Mouse (Mus musculus): ENCODE data around the gene Kdf1.

Kdf1 gene

GRCm38 (mm10) chr4:133557041-133557717, 38.4 kb downstream of the Kdf1 start:
- DNase-seq, result no peak

GRCm38 (mm10) chr4:133559846-133560245, 41.1 kb downstream of the Kdf1 start:
- no peak for DNase-seq

- DNase-seq, result no peak
Measured at GRCm38 (mm10) chr4:133561622-133562021, 42.9 kb downstream of the Kdf1 start.

- peak; percentile 79 for DNase-seq
Measured at GRCm38 (mm10) chr4:133563123-133563571, 44.4 kb downstream of the Kdf1 start.

- DNase-seq, result no peak
Measured at GRCm38 (mm10) chr4:133567251-133567650, 48.5 kb downstream of the Kdf1 start.

- no peak for DNase-seq
Measured at GRCm38 (mm10) chr4:133569291-133570065, 50.7 kb downstream of the Kdf1 start.

- DNase-seq, result no peak
Measured at GRCm38 (mm10) chr4:133570066-133570466, 51.3 kb downstream of the Kdf1 start.

GRCm38 (mm10) chr4:133574070-133574842, 55.5 kb downstream of the Kdf1 start, which contains the start of gene Gpatch3:
Gene Gpatch3 (plus strand): TSS chr4:133574745.
- peak; percentile 88 for DNase-seq

- DNase-seq, result no peak
Measured at GRCm38 (mm10) chr4:133574843-133575202, 56.1 kb downstream of the Kdf1 start.

GRCm38 (mm10) chr4:133577983-133578382, 59.2 kb downstream of the Kdf1 start:
- no peak for DNase-seq
